Comparison of ENCODE assay signal across 15 mouse cellular contexts in the genomic region with DNA sequence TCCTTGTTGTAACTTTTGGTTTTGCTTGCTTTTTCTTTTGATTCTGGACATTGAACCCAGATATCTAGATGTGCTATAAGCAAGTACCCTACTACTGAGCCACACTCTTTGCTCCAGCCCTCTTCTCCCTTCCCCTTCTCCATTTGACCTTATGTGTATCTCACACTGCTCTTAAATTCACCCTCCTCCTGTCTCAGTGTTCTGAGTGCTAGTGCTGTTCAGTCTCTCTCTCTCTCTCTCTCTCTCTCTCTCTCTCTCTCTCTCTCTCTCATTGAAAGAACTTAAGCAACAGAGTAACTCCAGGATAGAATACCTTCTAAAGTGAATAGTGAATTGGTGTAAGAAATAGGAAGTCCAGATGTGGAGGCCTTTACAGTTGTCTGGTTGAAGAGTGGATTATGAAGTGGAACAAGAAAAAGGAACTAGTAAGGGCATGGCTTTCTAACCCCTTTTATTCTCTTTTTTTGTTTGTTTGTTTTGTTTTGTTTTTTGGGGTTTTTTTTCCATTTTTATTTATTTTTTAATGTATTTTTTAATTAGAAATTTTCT. TPM values are rescaled to one million over a fixed set of nuclear protein-coding genes. Genes with fewer than 3 reads are reported as not detected.
"Had no signal": no experiment of that assay in that cellular context is flagged by ENCODE, and none has a peak within 500 bp of the region (broad histone marks: within the 10 kb centered on the region; RNA-seq: fewer than 3 reads in every experiment).

No protein-coding gene starts in this region.

- H3K9ac ChIP-seq: limb, embryonic 13.5 days; midbrain, embryonic 13.5 days; neural tube, embryonic 15.5 days had no signal

- H3K36me3 ChIP-seq: limb, embryonic 13.5 days; midbrain, embryonic 13.5 days; neural tube, embryonic 15.5 days had no signal

- H3K9me3 ChIP-seq: limb, embryonic 13.5 days; midbrain, embryonic 13.5 days; neural tube, embryonic 15.5 days had no signal

- ATAC-seq: intestine, postnatal 0 days; midbrain, embryonic 13.5 days had no signal

- H3K27me3 ChIP-seq: limb, embryonic 13.5 days; midbrain, embryonic 13.5 days; neural tube, embryonic 15.5 days had no signal

- H3K4me2 ChIP-seq: limb, embryonic 13.5 days; midbrain, embryonic 13.5 days; neural tube, embryonic 15.5 days had no signal

- DNase-seq: kidney, adult 8-10 months; kidney, postnatal 25 days; lung, adult 18-20 months; thymus, adult 18-20 months; thymus, postnatal 14 days had no signal

- H3K4me3 ChIP-seq: left cerebral cortex, adult 2 months; limb, embryonic 13.5 days; midbrain, embryonic 13.5 days; myocyte; neural tube, embryonic 15.5 days had no signal

- H3K27ac ChIP-seq: left cerebral cortex, adult 2 months; limb, embryonic 13.5 days; midbrain, embryonic 13.5 days; neural tube, embryonic 15.5 days had no signal

RNA-seq across cellular contexts. Expression of gene Tmem54, which starts 39.6 kb away (rescaled TPM):
- total RNA-seq: layer of hippocampus, postnatal 25 days; left cerebral cortex, adult 2 months; left cerebral cortex, postnatal 25 days; liver, adult 2 months; megakaryocyte-erythroid progenitor cell, adult 5-6 weeks had no signal
- polyA plus RNA-seq: midbrain, embryonic 13.5 days; neural tube, embryonic 15.5 days had no signal

RNA-seq across cellular contexts. Expression of gene Hpca, which starts 56.1 kb away (rescaled TPM):
- total RNA-seq: megakaryocyte-erythroid progenitor cell, adult 5-6 weeks had no signal
